Mouse (Mus musculus) lung, postnatal 25 days (tissue): ENCODE data around the gene Bcl2l13.

ENCODE experiments used
- DNase-seq: peaks from one replicate; pipeline ENCODE4 v3.0.0; 2022; ENCODE audit warnings: low spot score

Bcl2l13 gene

GRCm38 (mm10) chr6:120929421-120929820 lies 93.4 kb downstream of the Bcl2l13 start:
- no peak for DNase-seq

GRCm38 (mm10) chr6:120930450-120931306 lies 94.7 kb downstream of the Bcl2l13 start:
- DNase-seq: no peak

GRCm38 (mm10) chr6:120932597-120932996 lies 96.6 kb downstream of the Bcl2l13 start:
- DNase-seq: no peak

GRCm38 (mm10) chr6:120933670-120934069 lies 97.7 kb downstream of the Bcl2l13 start:
- DNase-seq: no peak

- no peak for DNase-seq
These were observed 98.2 kb downstream of the Bcl2l13 start for GRCm38 (mm10) chr6:120934176-120934575.

GRCm38 (mm10) chr6:120937104-120937617 lies 101.1 kb downstream of the Bcl2l13 start:
- no peak for DNase-seq

- no peak for DNase-seq
These were observed 102.1 kb downstream of the Bcl2l13 start for GRCm38 (mm10) chr6:120937999-120938608.

GRCm38 (mm10) chr6:120938763-120939450 lies 102.9 kb downstream of the Bcl2l13 start:
- no peak for DNase-seq

GRCm38 (mm10) chr6:120939783-120940182 lies 103.8 kb downstream of the Bcl2l13 start:
- DNase-seq: no peak

GRCm38 (mm10) chr6:120940446-120941083 lies 104.6 kb downstream of the Bcl2l13 start:
- no peak for DNase-seq

GRCm38 (mm10) chr6:120941084-120941481 lies 105.1 kb downstream of the Bcl2l13 start:
- DNase-seq: no peak

GRCm38 (mm10) chr6:120941575-120941974 lies 105.6 kb downstream of the Bcl2l13 start:
- DNase-seq: no peak
